Mouse (Mus musculus) stomach, postnatal 0 days (tissue): ENCODE results near the gene Mrto4. TPM values are rescaled to one million over a fixed set of nuclear protein-coding genes. Genes with fewer than 3 reads are reported as not detected.
A peak's percentile ranks its signal among the peaks of the same experiment; 100 is the strongest.

ENCODE experiments used
- ATAC-seq: fragments of 200-750 bp; cut with Nextera tagmentation; 2 replicates; pipeline ENCODE4 v1.8.0; 2017; ENCODE audit not compliant: low FRiP score, low TSS enrichment
- DNase-seq: peaks from one replicate; pipeline ENCODE4 v3.0.0-alpha.2; 2016; ENCODE audit warnings: low spot score
- H3K27ac ChIP-seq: fragments of 300-500 bp; sonication (generic); replicated peaks from 2 replicates; pipeline ENCODE4 v1.5.1; 2014; ENCODE audit warnings: mild to moderate bottlenecking, control low read depth
- H3K27me3 ChIP-seq: fragments of 300-500 bp; sonication (generic); 2 replicates; pipeline ENCODE4 v1.6.1; 2014; ENCODE audit warnings: low read length; ENCODE audit not compliant: control insufficient read depth, insufficient read depth
- H3K36me3 ChIP-seq: fragments of 300-500 bp; sonication (generic); 2 replicates; pipeline ENCODE4 v1.6.1; 2014; ENCODE audit warnings: low read length, mixed read lengths; ENCODE audit not compliant: control insufficient read depth, insufficient read depth
- H3K4me1 ChIP-seq: fragments of 300-500 bp; sonication (generic); replicated peaks from 2 replicates; pipeline ENCODE4 v1.6.1; 2014; ENCODE audit warnings: antibody characterized with exemption; ENCODE audit not compliant: control insufficient read depth, insufficient read depth
- H3K4me2 ChIP-seq: fragments of 300-500 bp; sonication (generic); replicated peaks from 2 replicates; pipeline ENCODE4 v1.6.1; 2014; ENCODE audit warnings: low read depth, mild to moderate bottlenecking, control low read depth, moderate library complexity
- H3K4me3 ChIP-seq: fragments of 300-500 bp; sonication (generic); 2 replicates; pipeline ENCODE4 v1.5.1; 2014; ENCODE audit warnings: low read depth, low read length, control low read depth
- H3K9ac ChIP-seq: fragments of 300-500 bp; sonication (generic); 2 replicates; pipeline ENCODE4 v1.6.1; 2014; ENCODE audit warnings: mild to moderate bottlenecking, low read length, control low read depth, mixed read lengths
- H3K9me3 ChIP-seq: fragments of 300-500 bp; sonication (generic); 2 replicates; pipeline ENCODE4 v1.6.1; 2016; ENCODE audit warnings: low read length; ENCODE audit not compliant: control insufficient read depth
- CTCF ChIP-seq: IDR thresholded peaks from 2 replicates; pipeline ENCODE4 v1.5.1; 2016; ENCODE audit warnings: antibody characterized with exemption, low read depth, mild to moderate bottlenecking, moderate library complexity
- EP300 ChIP-seq: optimal IDR thresholded peaks from 2 replicates; pipeline ENCODE3; 2016; ENCODE audit warnings: antibody characterized with exemption
- WGBS: fragments of 180-500 bp; shearing (Covaris S2); extraction: QIAGEN DNeasy Blood & Tissue Kit; methylation state at CpG from one replicate; pipeline ENCODE4 v1.1.7; 2014; 5-methylcytosine and 5-hydroxymethylcytosine counted together
- polyA plus RNA-seq: library from polyadenylated mRNA; unstranded; fragments of >200 nt; fragmentation: Nextera tagmentation; extraction: Ambion mirVana; gene quantifications from 2 replicates; pipeline ENCODE4 v1.2.1, GENCODE M21; 2015

The Mrto4 gene
- polyA plus RNA-seq, 1 experiment from 2014 or later, result 43.7 TPM

GRCm38 (mm10) chr4:139312632-139313031 is 39.7 kb downstream of the Mrto4 start:
- no peak overlapping the region for H3K27ac ChIP-seq
- peaks cover 9% of the 10 kb centered on the region; the same call in 1 of the 2 replicates for H3K36me3 ChIP-seq
- peak; percentile 73 for TF ChIP-seq CTCF
- TF ChIP-seq EP300, result no peak
- 55% methylated on average over 4 of the region's 4 CpGs for WGBS
- H3K9ac ChIP-seq, result no peak overlapping the region
- peak; percentile 57 for DNase-seq
- no peak overlapping the region for H3K4me3 ChIP-seq
- H3K4me2 ChIP-seq, result no peak overlapping the region
- no peaks in the 10 kb centered on the region for H3K27me3 ChIP-seq
- peaks cover 5% of the 10 kb centered on the region; the same call in 1 of the 2 replicates for H3K4me1 ChIP-seq
- no peak for ATAC-seq
- no peaks in the 10 kb centered on the region for H3K9me3 ChIP-seq

- H3K27ac ChIP-seq, result peak overlapping the region; percentile 45; the same call in 1 of the 2 replicates
- H3K9me3 ChIP-seq, result no peaks in the 10 kb centered on the region
- peak; percentile 18; the same call in 1 of the 2 replicates for ATAC-seq
- peak overlapping the region; percentile 85 for H3K4me3 ChIP-seq
- H3K9ac ChIP-seq, result peak overlapping the region; percentile 82
- no peaks in the 10 kb centered on the region for H3K27me3 ChIP-seq
- peaks cover 9% of the 10 kb centered on the region; the same call in 1 of the 2 replicates for H3K36me3 ChIP-seq
- peak; percentile 63 for DNase-seq
- TF ChIP-seq EP300, result no peak
- no peak for TF ChIP-seq CTCF
- H3K4me1 ChIP-seq, result peaks cover 5% of the 10 kb centered on the region; the same call in 1 of the 2 replicates
- WGBS, result 16% methylated on average over 14 of the region's 14 CpGs
- H3K4me2 ChIP-seq, result peak overlapping the region; percentile 99
Observed at GRCm38 (mm10) chr4:139311707-139312106, 40.7 kb downstream of the Mrto4 start.

GRCm38 (mm10) chr4:139310899-139311701 is 41.3 kb downstream of the Mrto4 start:
- ATAC-seq, result peak; percentile 59
- Histone ChIP-seq H3K4me1 (peaks cover 5% of the 10 kb centered on the region; the same call in 1 of the 2 replicates), H3K4me2 (peak overlapping the region; percentile 99), H3K9ac (peak overlapping the region; percentile 82), H3K9me3 (no peaks in the 10 kb centered on the region), H3K4me3 (peak overlapping the region; percentile 85), H3K36me3 (peaks cover 7% of the 10 kb centered on the region; the same call in 1 of the 2 replicates), H3K27me3 (no peaks in the 10 kb centered on the region), H3K27ac (peak overlapping the region; percentile 87)
- TF ChIP-seq EP300 (no peak), CTCF (no peak; the same call in 1 of the 2 replicates)
- peak; percentile 51 for DNase-seq
- WGBS, result under 1% methylated on average over 51 of the region's 53 CpGs

- Histone ChIP-seq H3K9me3 (no peaks in the 10 kb centered on the region), H3K4me2 (peak within 1 kb of the TSS; percentile 99), H3K9ac (peak within 1 kb of the TSS; percentile 82), H3K4me3 (peak within 1 kb of the TSS; percentile 85), H3K27me3 (no peaks in the 10 kb centered on the region), H3K4me1 (peaks cover 5% of the 10 kb centered on the region; the same call in 1 of the 2 replicates), H3K27ac (peak within 1 kb of the TSS; percentile 87), H3K36me3 (peaks cover 4% of the 10 kb centered on the region; the same call in 1 of the 2 replicates)
- 2% methylated on average over 53 of the region's 63 CpGs for WGBS
- TF ChIP-seq EP300, result no peak
- peak; percentile 35; the same call in 1 of the 2 replicates for TF ChIP-seq CTCF
- ATAC-seq (peak; percentile 84), DNase-seq (peak; percentile 97)
Observed at GRCm38 (mm10) chr4:139310171-139310898, 42.0 kb downstream of the Mrto4 start, which contains the start of the genes Pqlc2 and Akr7a5. Gene Pqlc2 (minus strand): TSS chr4:139310708. Gene Akr7a5 (plus strand): TSS chr4:139310744.

- TF ChIP-seq CTCF, result peak; percentile 41
- TF ChIP-seq EP300, result no peak
- no peak for ATAC-seq
- DNase-seq, result no peak
- peaks cover 5% of the 10 kb centered on the region; the same call in 1 of the 2 replicates for H3K4me1 ChIP-seq
- peak overlapping the region; percentile 69; the same call in 1 of the 2 replicates for H3K27ac ChIP-seq
- H3K36me3 ChIP-seq, result 0 out of 2 replicates have a peak, but pooled peaks cover 4% of the 10 kb centered on the region
- H3K9me3 ChIP-seq, result no peaks in the 10 kb centered on the region
- H3K9ac ChIP-seq, result peak overlapping the region; percentile 82
- H3K4me2 ChIP-seq, result peak overlapping the region; percentile 99
- WGBS, result 30% methylated on average over 6 of the region's 6 CpGs
- H3K27me3 ChIP-seq, result no peaks in the 10 kb centered on the region
- peak overlapping the region; percentile 85 for H3K4me3 ChIP-seq
Observed at GRCm38 (mm10) chr4:139309651-139310050, 42.7 kb downstream of the Mrto4 start.
